Mouse (Mus musculus): ENCODE measurements around the gene Gm17364. TPM values are rescaled to one million over a fixed set of nuclear protein-coding genes. Genes with fewer than 3 reads are reported as not detected.

The Gm17364 gene
- polyA plus RNA-seq (2014; fragmentation: Nextera tagmentation; extraction: Ambion mirVana) = not detected in 2 replicates

DNA sequence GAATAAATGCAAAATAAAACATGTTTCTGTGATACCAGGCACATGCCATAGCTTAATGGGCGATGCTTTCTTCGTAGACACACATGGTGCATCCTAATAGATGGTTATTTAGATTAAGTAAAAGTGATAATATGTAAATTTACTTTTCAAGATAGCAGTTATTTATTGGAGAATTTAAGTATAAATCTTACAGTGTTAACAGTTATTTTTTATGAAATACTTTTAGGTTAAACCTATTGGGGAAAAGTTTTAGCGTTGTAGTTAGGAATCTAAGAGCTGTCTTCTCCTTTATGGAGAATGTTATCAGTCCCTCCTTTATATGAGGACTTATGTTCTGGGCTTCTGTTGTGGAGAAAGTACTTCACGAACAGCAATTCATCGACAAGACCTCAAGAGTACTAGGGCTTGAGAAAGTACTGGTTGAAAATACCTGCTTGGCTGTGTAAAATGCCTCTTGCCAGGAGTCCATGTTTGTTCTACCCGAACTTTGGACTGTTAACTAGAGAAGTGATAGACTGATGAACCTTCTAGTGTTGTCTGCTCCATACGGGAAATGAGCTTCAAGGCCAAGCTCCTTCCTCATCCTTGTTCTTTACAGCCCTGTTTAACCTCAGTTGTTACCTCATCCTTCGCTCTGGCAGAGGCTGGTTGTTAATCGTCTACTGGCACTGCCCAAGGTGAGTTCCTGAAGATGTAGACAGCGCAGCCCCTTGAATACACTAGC is at the start of gene Gm17364:
Gene Gm17364 (minus strand): TSS at position 51 of the 724 bp plus-strand sequence.
- no peaks in the 10 kb centered on the region for H3K9me3 ChIP-seq (replicated peaks; ENCODE audit: control insufficient read depth, low read length)
- H3K4me1 ChIP-seq (ENCODE audit: control insufficient read depth, insufficient read depth, low read length) = no peaks in the 10 kb centered on the region
- H3K4me3 ChIP-seq (ENCODE audit: low read depth, low read length) = no peak within 1 kb of the TSS
- ATAC-seq (replicated peaks; ENCODE audit: insufficient number of reproducible peaks, low FRiP score, low TSS enrichment) = no peak
- WGBS (ENCODE audit: insufficient replicate concordance) = 86% methylated on average over 10 of the region's 10 CpGs
- H3K27me3 ChIP-seq (ENCODE audit: control insufficient read depth, insufficient read depth, low read length) = no peaks in the 10 kb centered on the region
- no peak within 1 kb of the TSS for H3K27ac ChIP-seq (ENCODE audit: low read depth, low read length)
- H3K4me2 ChIP-seq = no peak within 1 kb of the TSS
- no peaks in the 10 kb centered on the region for H3K36me3 ChIP-seq (ENCODE audit: control insufficient read depth, insufficient read depth, low read length)
- no peak within 1 kb of the TSS for H3K9ac ChIP-seq (ENCODE audit: low read depth, low read length)

DNA sequence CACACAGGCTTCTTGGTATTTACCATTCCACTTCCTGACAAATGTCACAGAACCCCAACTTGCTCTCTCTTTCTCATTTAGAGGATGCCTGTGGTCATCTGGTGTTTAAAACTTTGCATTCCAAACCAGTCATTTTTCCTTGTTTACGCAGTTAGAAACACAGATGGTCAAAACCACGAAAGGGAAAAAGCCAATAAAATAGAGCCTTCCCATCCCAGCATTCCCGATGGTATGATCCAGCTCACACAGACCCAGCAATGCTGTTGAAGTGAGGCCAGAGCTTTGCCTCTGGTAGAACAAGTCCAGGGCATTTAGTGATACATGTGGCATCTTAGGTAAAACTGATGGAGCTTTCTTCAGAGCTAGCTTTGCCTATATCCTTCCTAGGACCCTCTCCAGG is 47.7 kb upstream of the Gm17364 start:
- H3K4me1 ChIP-seq (ENCODE audit: control insufficient read depth, insufficient read depth, low read length) = no peaks in the 10 kb centered on the region

DNA sequence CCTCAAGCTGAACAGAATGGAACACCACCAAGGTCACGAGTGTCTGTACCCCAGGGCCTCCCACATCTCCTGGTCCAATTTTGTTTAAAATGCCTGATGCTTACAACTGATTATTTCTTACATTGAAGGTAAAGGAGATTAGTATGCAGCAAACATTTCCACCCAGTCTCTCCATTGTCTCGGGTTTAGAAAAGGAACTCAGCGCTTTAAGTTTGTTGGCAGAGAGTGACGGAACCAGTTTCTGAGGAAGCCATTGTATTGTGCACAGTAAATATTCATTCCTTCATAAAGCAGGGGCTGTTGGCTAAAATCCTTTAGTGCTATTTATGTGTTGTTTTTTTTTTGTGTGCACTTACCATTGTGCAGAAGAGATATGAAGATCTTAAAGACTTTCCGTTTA is 47.0 kb upstream of the Gm17364 start:
- no peak overlapping the region for H3K27ac ChIP-seq (ENCODE audit: low read depth, low read length)
- peaks cover 12% of the 10 kb centered on the region for H3K36me3 ChIP-seq (ENCODE audit: control insufficient read depth, insufficient read depth, low read length)
- H3K4me3 ChIP-seq (ENCODE audit: low read depth, low read length) = no peak overlapping the region

More for the DNA sequence above, 47.7 kb upstream of the Gm17364 start:
- Histone ChIP-seq H3K4me3 (ENCODE audit: low read depth, low read length) (no peak overlapping the region), H3K9me3 (replicated peaks; ENCODE audit: control insufficient read depth, low read length) (no peaks in the 10 kb centered on the region), H3K36me3 (ENCODE audit: control insufficient read depth, insufficient read depth, low read length) (peaks cover 6% of the 10 kb centered on the region), H3K9ac (ENCODE audit: low read depth, low read length) (no peak overlapping the region), H3K4me2 (no peak overlapping the region), H3K27me3 (ENCODE audit: control insufficient read depth, insufficient read depth, low read length) (no peaks in the 10 kb centered on the region), H3K27ac (ENCODE audit: low read depth, low read length) (no peak overlapping the region)
- no peak for ATAC-seq (replicated peaks; ENCODE audit: insufficient number of reproducible peaks, low FRiP score, low TSS enrichment)
- 79% methylated on average over 3 of the region's 3 CpGs for WGBS (ENCODE audit: insufficient replicate concordance)

DNA sequence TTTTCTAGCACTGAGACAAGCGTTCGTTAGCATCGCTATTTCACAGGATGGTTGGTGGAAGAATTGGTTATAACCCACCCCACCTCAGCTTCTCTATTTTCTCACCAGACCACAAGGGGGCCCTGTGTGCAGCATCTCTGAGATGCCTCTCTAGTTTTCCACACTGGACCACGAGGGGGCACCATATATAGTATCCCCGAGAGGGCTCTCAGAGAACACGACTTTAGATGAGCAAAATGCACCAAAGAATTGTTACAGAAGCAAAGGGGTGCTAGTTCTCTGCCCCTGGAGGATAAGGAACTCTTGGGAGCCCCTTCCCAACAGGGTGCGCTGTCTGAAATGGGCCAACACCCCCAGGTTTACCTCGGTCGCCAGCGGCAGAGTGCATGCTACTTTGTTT is 28.9 kb upstream of the Gm17364 start:
- H3K27me3 ChIP-seq (ENCODE audit: control insufficient read depth, insufficient read depth, low read length) = no peaks in the 10 kb centered on the region; the same call in 1 of the 2 replicates
- H3K4me3 ChIP-seq (ENCODE audit: low read depth, low read length) = no peak overlapping the region
- WGBS (ENCODE audit: insufficient replicate concordance) = 65% methylated on average over 10 of the region's 10 CpGs
- no peak overlapping the region for H3K9ac ChIP-seq (ENCODE audit: low read depth, low read length)
- H3K4me2 ChIP-seq = no peak overlapping the region
- peaks cover 13% of the 10 kb centered on the region; the same call in 1 of the 2 replicates for H3K4me1 ChIP-seq (ENCODE audit: control insufficient read depth, insufficient read depth, low read length)
- ATAC-seq (replicated peaks; ENCODE audit: insufficient number of reproducible peaks, low FRiP score, low TSS enrichment) = no peak
- H3K36me3 ChIP-seq (ENCODE audit: control insufficient read depth, insufficient read depth, low read length) = no peaks in the 10 kb centered on the region
- H3K27ac ChIP-seq (ENCODE audit: low read depth, low read length) = no peak overlapping the region
- H3K9me3 ChIP-seq (replicated peaks; ENCODE audit: control insufficient read depth, low read length) = no peaks in the 10 kb centered on the region

More for the DNA sequence above, 47.0 kb upstream of the Gm17364 start:
- Histone ChIP-seq H3K4me2 (no peak overlapping the region), H3K9me3 (replicated peaks; ENCODE audit: control insufficient read depth, low read length) (no peaks in the 10 kb centered on the region), H3K27me3 (ENCODE audit: control insufficient read depth, insufficient read depth, low read length) (no peaks in the 10 kb centered on the region), H3K4me1 (ENCODE audit: control insufficient read depth, insufficient read depth, low read length) (no peaks in the 10 kb centered on the region), H3K9ac (ENCODE audit: low read depth, low read length) (no peak overlapping the region)
- ATAC-seq (replicated peaks; ENCODE audit: insufficient number of reproducible peaks, low FRiP score, low TSS enrichment) = no peak
- 82% methylated on average over 5 of the region's 5 CpGs for WGBS (ENCODE audit: insufficient replicate concordance)

DNA sequence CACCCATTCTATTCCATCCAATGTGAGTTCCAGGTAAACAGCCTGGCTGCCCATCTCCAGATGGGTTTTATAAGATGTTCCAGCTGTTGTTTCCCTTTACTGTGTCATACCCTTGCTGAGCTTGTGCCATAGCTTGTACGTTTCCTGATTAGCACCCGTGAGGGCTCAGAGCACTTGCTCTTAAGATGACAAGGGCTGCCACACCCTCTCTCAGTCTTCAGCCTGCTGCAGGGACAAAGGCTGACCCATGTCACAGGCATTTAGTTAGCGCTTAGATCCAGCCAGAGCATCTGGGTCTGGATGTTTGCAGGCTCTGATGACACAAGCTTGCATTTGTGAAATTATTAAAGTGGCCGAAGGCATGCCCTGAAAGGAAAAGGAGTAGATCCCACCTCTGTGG is 26.3 kb upstream of the Gm17364 start:
- H3K27me3 ChIP-seq (ENCODE audit: control insufficient read depth, insufficient read depth, low read length) = no peaks in the 10 kb centered on the region; the same call in 1 of the 2 replicates
- H3K4me3 ChIP-seq (ENCODE audit: low read depth, low read length) = no peak overlapping the region
- H3K4me2 ChIP-seq = no peak overlapping the region
- H3K9me3 ChIP-seq (replicated peaks; ENCODE audit: control insufficient read depth, low read length) = no peaks in the 10 kb centered on the region
- WGBS (ENCODE audit: insufficient replicate concordance) = 43% methylated on average over 4 of the region's 4 CpGs
- no peak overlapping the region for H3K27ac ChIP-seq (ENCODE audit: low read depth, low read length)
- H3K9ac ChIP-seq (ENCODE audit: low read depth, low read length) = no peak overlapping the region
- peaks cover 13% of the 10 kb centered on the region; the same call in 1 of the 2 replicates for H3K4me1 ChIP-seq (ENCODE audit: control insufficient read depth, insufficient read depth, low read length)
- no peaks in the 10 kb centered on the region for H3K36me3 ChIP-seq (ENCODE audit: control insufficient read depth, insufficient read depth, low read length)
- ATAC-seq (replicated peaks; ENCODE audit: insufficient number of reproducible peaks, low FRiP score, low TSS enrichment) = no peak

DNA sequence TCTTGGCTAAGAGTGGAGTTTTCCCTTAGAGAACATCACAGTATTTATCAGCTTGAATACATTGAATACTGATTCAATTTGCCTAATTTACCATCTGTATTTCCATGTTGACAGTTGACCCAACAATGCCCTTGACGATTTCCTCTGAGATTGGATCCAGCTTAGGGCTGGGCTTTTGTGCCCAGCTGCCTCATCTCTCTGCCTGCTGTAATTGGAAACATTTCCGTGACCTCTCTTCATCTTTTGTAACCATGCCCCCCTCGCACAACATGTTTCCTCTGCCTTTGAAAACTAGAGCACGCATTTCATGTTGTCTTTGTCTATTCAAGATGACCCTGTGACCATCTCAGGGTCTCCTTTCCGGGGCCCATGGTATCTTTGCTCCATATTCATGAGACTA is 25.2 kb upstream of the Gm17364 start:
- no peak overlapping the region for H3K4me2 ChIP-seq
- no peaks in the 10 kb centered on the region for H3K36me3 ChIP-seq (ENCODE audit: control insufficient read depth, insufficient read depth, low read length)
- H3K4me1 ChIP-seq (ENCODE audit: control insufficient read depth, insufficient read depth, low read length) = peaks cover 13% of the 10 kb centered on the region; the same call in 1 of the 2 replicates
- no peak overlapping the region for H3K9ac ChIP-seq (ENCODE audit: low read depth, low read length)
- no peak overlapping the region for H3K27ac ChIP-seq (ENCODE audit: low read depth, low read length)
- no peaks in the 10 kb centered on the region for H3K9me3 ChIP-seq (replicated peaks; ENCODE audit: control insufficient read depth, low read length)
- no peak overlapping the region for H3K4me3 ChIP-seq (ENCODE audit: low read depth, low read length)
- no peaks in the 10 kb centered on the region; the same call in 1 of the 2 replicates for H3K27me3 ChIP-seq (ENCODE audit: control insufficient read depth, insufficient read depth, low read length)
- WGBS (ENCODE audit: insufficient replicate concordance) = 59% methylated on average over 5 of the region's 5 CpGs
- no peak for ATAC-seq (replicated peaks; ENCODE audit: insufficient number of reproducible peaks, low FRiP score, low TSS enrichment)

DNA sequence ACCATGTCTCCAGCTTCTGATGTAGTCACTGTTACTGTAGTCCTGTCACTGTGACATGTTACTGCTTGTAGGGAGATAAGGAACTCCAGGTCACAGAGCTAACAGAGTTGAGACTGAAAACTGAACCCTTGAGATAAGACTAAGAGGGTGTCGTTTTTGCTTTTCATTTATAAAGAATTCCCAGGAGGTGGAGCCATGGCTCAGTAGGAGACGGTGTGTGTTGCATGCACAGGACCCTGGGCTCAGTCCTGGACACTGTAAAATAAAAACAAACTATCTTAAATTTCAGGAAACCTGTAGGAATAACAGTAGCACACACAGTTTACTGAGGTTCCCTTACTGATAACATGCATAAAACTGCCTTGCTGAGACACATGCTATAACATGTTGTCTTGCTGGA is 24.8 kb upstream of the Gm17364 start:
- Histone ChIP-seq H3K27me3 (ENCODE audit: control insufficient read depth, insufficient read depth, low read length) (no peaks in the 10 kb centered on the region; the same call in 1 of the 2 replicates), H3K4me3 (ENCODE audit: low read depth, low read length) (no peak overlapping the region), H3K9ac (ENCODE audit: low read depth, low read length) (no peak overlapping the region), H3K4me1 (ENCODE audit: control insufficient read depth, insufficient read depth, low read length) (peaks cover 13% of the 10 kb centered on the region; the same call in 1 of the 2 replicates), H3K4me2 (no peak overlapping the region), H3K9me3 (replicated peaks; ENCODE audit: control insufficient read depth, low read length) (no peaks in the 10 kb centered on the region), H3K27ac (ENCODE audit: low read depth, low read length) (no peak overlapping the region), H3K36me3 (ENCODE audit: control insufficient read depth, insufficient read depth, low read length) (no peaks in the 10 kb centered on the region)
- ATAC-seq (replicated peaks; ENCODE audit: insufficient number of reproducible peaks, low FRiP score, low TSS enrichment) = no peak
- 9% methylated on average over 2 of the region's 2 CpGs for WGBS (ENCODE audit: insufficient replicate concordance)

DNA sequence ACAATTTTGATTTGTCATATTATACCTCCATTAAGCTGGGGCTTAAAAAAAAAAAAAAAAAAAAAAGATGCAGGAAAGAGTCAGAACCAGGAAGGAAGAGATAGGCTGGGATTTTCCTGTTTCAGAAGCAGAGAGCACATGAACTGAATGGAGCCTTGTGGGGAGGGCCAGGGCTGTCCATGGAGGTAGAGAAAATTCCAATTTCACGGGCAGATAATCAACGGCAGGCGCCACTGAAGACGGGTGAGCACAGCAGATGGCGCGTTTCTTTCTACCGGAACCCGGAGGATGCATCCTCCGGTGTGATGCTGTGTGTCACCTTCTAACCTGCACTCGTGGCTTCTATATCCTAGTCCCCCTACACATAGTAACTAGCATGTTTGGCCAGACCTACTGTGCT is 22.6 kb upstream of the Gm17364 start:
- no peak for ATAC-seq (replicated peaks; ENCODE audit: insufficient number of reproducible peaks, low FRiP score, low TSS enrichment)
- H3K27ac ChIP-seq (ENCODE audit: low read depth, low read length) = no peak overlapping the region
- H3K9ac ChIP-seq (ENCODE audit: low read depth, low read length) = no peak overlapping the region
- no peak overlapping the region for H3K4me2 ChIP-seq
- H3K9me3 ChIP-seq (replicated peaks; ENCODE audit: control insufficient read depth, low read length) = no peaks in the 10 kb centered on the region
- peaks cover 13% of the 10 kb centered on the region; the same call in 1 of the 2 replicates for H3K4me1 ChIP-seq (ENCODE audit: control insufficient read depth, insufficient read depth, low read length)
- 67% methylated on average over 10 of the region's 10 CpGs for WGBS (ENCODE audit: insufficient replicate concordance)
- no peaks in the 10 kb centered on the region for H3K27me3 ChIP-seq (ENCODE audit: control insufficient read depth, insufficient read depth, low read length)
- H3K36me3 ChIP-seq (ENCODE audit: control insufficient read depth, insufficient read depth, low read length) = no peaks in the 10 kb centered on the region
- no peak overlapping the region for H3K4me3 ChIP-seq (ENCODE audit: low read depth, low read length)

DNA sequence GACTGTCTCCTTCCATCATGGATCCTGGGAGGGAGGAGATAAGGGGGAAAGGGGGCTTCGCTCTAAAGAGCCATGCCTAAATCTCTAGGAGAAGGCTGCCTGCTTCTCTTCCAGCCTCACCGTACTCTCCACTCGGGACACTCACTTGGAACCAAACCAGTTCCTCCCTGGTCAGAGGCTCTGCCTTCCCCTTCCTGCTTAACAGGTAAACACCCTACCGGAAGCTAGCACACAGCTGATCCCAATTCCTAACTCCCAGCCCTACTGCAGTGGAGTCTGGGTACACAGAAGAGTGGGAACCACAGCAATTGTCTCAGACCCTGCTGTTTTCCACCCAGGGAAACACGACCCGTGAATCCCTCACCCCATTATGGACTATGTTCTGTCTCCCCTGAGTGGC is 22.1 kb upstream of the Gm17364 start:
- Histone ChIP-seq H3K4me2 (no peak overlapping the region), H3K4me3 (ENCODE audit: low read depth, low read length) (no peak overlapping the region), H3K9ac (ENCODE audit: low read depth, low read length) (no peak overlapping the region), H3K36me3 (ENCODE audit: control insufficient read depth, insufficient read depth, low read length) (no peaks in the 10 kb centered on the region), H3K27me3 (ENCODE audit: control insufficient read depth, insufficient read depth, low read length) (no peaks in the 10 kb centered on the region), H3K27ac (ENCODE audit: low read depth, low read length) (no peak overlapping the region), H3K4me1 (ENCODE audit: control insufficient read depth, insufficient read depth, low read length) (peaks cover 13% of the 10 kb centered on the region; the same call in 1 of the 2 replicates), H3K9me3 (replicated peaks; ENCODE audit: control insufficient read depth, low read length) (no peaks in the 10 kb centered on the region)
- ATAC-seq (replicated peaks; ENCODE audit: insufficient number of reproducible peaks, low FRiP score, low TSS enrichment) = no peak
- 53% methylated on average over 6 of the region's 6 CpGs for WGBS (ENCODE audit: insufficient replicate concordance)
